Mouse (Mus musculus) lung, adult 18-20 months (tissue): ENCODE data around the gene Nfatc4.

ENCODE experiments used
- DNase-seq, 2 experiments: peaks; one replicate each; pipeline ENCODE4 v3.0.0; 2022; ENCODE audit warnings: mixed read lengths in 2 of 2

Nfatc4 gene

GRCm38 (mm10) chr14:55854406-55855100, 31.6 kb downstream of the Nfatc4 start:
- DNase-seq: peak in 1 of 2 experiments; percentile 18

GRCm38 (mm10) chr14:55855101-55855561, 32.2 kb downstream of the Nfatc4 start:
- DNase-seq: peak in 1 of 2 experiments; percentile 35

- DNase-seq: peak in 1 of 2 experiments; percentile 39
These were observed 34.6 kb downstream of the Nfatc4 start for GRCm38 (mm10) chr14:55857588-55857987.

GRCm38 (mm10) chr14:55862186-55862585, 39.2 kb downstream of the Nfatc4 start:
- DNase-seq: no peak

- DNase-seq: no peak
These were observed 40.0 kb downstream of the Nfatc4 start for GRCm38 (mm10) chr14:55862970-55863369.

- peak; percentile 71 to 80 for DNase-seq
These were observed 40.8 kb downstream of the Nfatc4 start for GRCm38 (mm10) chr14:55863773-55864172.

GRCm38 (mm10) chr14:55866962-55867361, 44.0 kb downstream of the Nfatc4 start:
- DNase-seq: peak in 1 of 2 experiments; percentile 50

- DNase-seq: no peak
These were observed 45.5 kb downstream of the Nfatc4 start for GRCm38 (mm10) chr14:55868230-55869026.

- no peak for DNase-seq
These were observed 46.6 kb downstream of the Nfatc4 start for GRCm38 (mm10) chr14:55869538-55869937.

GRCm38 (mm10) chr14:55872039-55872438, 49.1 kb downstream of the Nfatc4 start:
- no peak for DNase-seq

- DNase-seq: no peak
These were observed 49.6 kb downstream of the Nfatc4 start for GRCm38 (mm10) chr14:55872551-55872950.

GRCm38 (mm10) chr14:55873242-55873713, 50.3 kb downstream of the Nfatc4 start:
- no peak for DNase-seq

GRCm38 (mm10) chr14:55873714-55874683, 51.1 kb downstream of the Nfatc4 start:
- peak; percentile 78 to 79 for DNase-seq

- no peak for DNase-seq
These were observed 54.7 kb downstream of the Nfatc4 start for GRCm38 (mm10) chr14:55877469-55878315.

GRCm38 (mm10) chr14:55878316-55878940, 55.5 kb downstream of the Nfatc4 start:
- no peak for DNase-seq

- peak; percentile 72 to 82 for DNase-seq
These were observed 56.7 kb downstream of the Nfatc4 start for GRCm38 (mm10) chr14:55879623-55880022.

- DNase-seq: no peak
These were observed 58.0 kb downstream of the Nfatc4 start for GRCm38 (mm10) chr14:55880982-55881381.

GRCm38 (mm10) chr14:55882171-55882641, 59.3 kb downstream of the Nfatc4 start:
- DNase-seq: peak in 1 of 2 experiments; percentile 56

- no peak for DNase-seq
These were observed 60.3 kb downstream of the Nfatc4 start for GRCm38 (mm10) chr14:55883149-55883661.
